Mouse (Mus musculus): ENCODE data around the gene Spen.
A peak's percentile ranks its signal among the peaks of the same experiment; 100 is the strongest.

Spen gene

DNA sequence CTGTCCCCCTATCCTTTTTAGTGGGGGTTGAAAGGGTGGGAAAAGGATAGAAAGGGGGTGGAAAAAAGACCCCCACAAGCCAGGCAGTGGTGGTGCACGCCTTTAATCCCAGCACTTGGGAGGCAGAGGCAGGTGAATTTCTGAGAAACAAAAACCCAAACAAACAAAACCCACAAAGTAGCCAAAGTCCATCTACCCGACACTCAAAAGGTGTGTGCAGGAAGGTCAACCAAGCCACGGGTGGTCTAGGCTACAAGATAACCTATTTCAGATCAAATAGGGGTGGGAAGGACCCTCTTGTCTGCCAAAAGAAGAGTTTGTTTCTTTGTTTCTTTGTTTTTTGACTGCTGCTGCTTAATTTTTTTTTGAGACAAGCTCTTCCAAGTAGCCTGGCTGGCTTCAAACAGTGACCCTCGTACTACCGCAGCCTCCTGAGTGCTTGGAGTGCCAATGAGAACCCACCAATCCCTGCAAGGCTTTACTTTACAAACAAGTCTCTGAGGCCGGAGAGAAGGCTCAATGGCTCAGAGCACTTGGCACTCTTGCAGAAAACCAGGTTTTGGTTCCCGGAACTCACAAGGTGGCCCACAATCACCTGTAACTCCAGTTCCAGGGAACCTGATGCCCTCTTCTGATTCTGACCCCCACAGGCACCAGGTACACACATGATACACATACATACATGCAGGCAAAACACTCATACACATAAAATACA is 11.3 kb downstream of the Spen start:
- DNase-seq, result no peak

DNA sequence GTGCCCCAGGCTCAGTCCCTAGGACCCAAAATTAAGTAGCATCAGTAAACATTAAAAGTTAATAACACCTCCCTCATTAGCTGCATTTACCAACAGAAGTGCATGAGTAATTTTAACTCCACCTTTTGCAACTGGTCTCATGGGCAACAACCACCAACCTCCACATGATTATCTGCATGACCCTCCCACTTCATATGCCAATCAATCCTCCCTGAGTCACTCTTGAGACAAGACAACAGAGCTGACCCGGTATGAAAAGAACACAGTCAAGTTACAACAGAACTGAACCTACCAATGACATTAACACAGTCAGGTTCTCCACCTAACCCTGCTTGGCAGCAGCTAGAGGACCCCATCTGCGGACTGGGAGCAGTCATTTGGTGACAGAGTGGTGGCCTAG is 12.5 kb downstream of the Spen start:
- DNase-seq, result no peak

DNA sequence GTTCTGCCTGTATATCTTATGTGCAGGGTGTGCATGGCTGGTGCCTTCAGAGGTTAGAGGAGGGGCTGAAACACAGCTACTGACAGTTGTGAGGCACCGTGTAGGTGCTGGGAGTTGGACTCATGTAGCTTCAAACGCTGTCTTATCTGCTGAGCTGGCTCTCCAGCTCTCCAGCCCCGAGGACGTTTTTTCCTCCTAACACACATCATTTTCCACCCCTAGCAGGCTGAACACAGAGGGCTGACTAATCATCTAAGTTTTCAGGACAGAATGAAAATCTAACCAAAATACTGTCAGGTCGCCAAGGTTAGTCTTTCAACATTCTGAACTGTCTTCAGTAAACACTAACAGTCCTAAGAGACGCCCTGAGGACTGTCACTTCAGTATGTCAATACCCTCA is 13.7 kb downstream of the Spen start:
- DNase-seq, result no peak

DNA sequence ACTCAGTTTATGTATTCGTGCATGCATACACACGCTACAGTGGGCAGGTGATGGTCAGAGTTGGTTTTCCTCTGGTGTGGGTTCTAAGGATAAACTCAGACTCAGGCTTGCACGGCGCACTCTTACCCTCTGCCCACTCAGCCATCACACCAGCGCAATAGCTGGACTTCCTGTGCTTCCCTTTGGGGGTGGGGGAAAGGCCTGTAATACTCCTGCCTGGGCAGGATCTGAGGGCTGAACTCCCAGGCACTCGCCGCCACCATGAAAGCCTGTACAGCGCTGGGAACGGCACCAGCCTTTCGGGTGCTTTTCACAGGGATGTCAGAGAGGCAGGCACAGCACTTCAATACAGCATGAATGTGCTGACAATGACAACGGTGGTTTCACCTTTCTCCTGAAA is 15.3 kb downstream of the Spen start:
- no peak for DNase-seq

DNA sequence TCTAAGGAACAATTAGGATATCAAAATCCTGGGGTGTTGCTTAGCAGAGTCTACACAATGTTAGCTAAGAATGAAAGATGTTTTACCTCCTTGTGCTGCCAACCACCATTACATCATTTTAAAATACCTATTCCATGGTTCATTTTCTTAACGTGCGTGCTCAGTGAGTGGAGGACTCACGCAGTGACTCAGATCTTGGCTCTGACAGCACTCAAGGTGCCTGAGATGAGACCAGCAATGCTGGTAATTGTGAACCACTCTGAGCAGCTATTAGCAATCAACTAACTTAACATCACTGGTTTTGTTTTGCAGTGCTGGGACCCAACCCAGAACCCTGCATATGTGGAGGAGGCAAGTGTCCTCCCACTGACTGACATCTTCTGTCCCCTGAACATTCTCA is 20.0 kb downstream of the Spen start:
- no peak for DNase-seq

DNA sequence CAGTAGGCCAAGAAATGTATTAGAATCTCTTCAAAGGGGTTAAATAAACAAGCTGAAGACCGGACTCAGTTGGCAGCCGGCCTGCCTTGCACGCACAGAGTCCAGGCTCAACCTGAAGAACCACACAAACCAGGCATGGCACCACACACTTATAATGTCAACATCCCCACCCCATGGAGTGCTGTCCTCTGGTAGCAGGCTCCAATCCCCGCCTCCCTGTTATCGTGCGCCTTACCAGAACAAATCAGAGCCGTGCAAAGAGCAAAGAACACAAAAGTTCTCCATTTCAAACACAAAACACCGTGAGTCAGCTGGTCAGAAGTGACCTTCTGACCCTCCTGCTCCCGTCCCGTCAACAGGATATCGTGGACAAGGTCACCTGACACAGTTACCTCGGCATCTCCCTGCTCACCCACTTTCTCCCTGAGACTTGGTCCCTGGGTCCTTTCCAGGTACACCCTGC is 24.2 kb downstream of the Spen start:
- no peak for DNase-seq

DNA sequence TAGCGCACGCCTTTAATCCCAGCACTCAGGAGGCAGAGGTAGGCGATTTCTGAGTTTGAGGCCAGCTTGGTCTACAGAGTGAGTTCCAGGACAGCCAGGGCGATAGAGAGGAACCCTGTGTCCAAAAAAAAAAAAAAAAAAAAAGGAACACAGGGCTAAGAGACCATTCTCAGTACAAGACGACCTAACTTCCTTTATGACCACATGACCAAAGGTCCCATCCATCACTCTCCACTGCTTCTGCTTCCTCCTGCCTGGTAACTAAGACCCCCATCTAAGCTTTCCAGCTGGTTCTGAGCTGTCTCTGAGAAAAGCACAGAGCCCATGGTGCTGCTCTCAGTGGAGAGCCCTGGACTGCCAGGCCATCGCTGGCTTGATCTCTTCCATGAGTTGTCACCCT is 26.3 kb downstream of the Spen start:
- DNase-seq, result no peak

DNA sequence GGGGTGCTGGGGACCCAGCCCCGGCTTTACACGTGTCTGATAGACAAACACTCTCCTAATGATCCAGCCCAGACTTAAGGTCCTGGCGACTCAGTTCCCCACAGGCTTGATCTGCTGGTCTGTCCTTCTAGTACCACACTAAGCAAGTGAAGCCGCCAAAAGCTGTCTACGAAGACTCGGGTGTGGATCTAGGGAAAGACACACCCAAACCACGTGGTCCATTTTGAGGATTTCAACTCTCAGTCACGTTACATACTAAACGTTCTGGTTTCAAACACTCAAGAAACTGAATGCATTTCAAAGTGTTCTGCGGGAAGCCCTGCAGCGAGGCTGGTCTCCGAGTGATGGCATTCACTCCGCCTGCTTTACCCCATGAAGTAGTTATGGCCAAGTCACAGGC is 27.9 kb downstream of the Spen start:
- no peak for DNase-seq

DNA sequence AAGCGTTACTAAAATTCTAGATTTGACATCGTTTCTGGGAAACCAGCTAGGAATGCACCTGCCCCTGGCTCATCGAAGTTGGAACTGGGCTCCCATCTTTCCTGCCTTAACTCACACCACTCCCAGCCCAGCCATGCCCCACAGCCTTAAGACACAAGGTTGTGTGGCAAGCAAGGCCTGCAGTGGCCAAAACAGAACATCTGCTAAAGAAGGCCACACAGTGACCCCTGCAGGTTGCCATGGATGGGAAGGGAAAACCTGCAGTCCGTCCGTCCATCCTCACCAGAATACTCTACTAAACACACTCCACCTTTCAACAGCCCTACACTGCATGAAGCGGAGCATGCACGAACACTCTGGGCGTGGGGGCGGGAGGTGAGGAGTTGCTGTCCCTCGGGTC is 31.5 kb downstream of the Spen start:
- DNase-seq, result no peak

DNA sequence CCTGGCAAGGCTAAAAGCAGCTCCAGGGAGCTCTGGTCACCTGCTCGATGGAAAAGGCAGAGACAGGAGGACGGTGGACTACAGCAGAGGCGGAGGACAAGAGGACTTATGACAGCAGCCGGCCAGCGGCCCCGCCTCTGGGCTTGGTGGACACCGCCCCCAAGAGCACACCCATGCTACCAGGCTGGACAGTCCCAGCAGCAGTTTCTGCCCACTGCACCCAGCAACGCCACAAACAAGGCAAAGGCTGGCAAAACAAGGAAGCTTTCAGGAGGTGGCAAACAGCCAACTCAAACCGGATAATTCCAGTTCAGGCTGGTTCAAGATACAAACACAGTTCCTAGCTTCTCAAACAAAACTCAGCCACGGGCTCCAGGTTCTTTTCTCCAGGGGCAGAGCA is 32.0 kb downstream of the Spen start:
- peak; percentile 8 for DNase-seq

DNA sequence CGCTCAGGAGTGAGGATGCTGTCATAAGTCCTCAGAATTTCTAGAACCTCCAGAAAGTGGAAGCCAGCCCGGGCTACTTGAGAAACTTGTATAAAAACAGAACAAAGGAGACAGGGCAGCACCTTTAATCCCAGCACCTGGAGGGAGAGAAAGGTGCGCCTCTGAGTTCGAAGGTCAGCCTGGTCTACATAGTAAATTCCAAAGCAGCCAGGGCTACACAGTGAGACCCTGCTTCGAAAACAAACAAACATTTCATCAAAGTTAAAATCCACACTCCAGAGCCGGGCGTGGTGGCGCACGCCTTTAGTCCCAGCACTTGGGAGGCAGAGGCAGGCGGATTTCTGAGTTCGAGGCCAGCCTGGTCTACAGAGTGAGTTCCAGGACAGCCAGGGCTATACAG is 32.6 kb downstream of the Spen start:
- no peak for DNase-seq

DNA sequence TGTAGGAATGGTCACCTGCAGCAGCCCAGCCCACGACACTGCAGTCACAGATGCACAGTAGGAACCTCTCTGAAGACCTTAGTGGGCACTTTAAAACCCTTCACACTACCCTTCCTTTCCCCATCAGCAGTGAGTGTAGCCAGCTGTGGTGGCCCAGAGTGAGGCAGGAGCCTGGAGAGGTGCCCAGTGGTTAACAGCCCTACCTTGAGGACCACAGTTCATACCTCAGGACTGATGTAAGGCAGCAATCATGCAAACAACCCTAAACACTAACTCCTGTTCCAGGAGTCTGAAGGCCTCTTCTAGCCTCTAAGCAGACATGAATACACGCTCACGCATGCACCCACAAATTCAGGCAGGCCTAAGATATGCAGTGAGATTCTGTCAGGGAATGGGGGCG is 33.9 kb downstream of the Spen start:
- no peak for DNase-seq

DNA sequence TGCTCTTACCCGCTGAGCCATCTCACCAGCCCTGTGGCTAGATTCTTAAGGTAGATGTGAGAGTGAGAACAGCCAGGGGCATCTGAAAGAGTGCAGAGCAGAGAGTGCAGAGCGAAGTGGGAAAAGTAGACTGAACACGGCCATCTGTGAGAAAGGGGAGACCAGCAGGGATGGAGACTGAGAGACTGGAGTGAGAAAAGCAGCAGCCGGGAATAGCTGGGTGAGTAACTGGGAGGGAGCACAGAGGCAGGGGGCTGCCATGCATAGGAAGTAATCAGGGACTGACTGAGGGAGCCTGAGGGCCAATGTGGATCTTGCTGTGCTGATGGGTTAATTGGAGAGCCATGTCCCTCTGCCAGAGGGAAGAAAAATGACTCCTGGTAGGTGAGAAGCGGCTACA is 35.7 kb downstream of the Spen start:
- DNase-seq, result no peak

DNA sequence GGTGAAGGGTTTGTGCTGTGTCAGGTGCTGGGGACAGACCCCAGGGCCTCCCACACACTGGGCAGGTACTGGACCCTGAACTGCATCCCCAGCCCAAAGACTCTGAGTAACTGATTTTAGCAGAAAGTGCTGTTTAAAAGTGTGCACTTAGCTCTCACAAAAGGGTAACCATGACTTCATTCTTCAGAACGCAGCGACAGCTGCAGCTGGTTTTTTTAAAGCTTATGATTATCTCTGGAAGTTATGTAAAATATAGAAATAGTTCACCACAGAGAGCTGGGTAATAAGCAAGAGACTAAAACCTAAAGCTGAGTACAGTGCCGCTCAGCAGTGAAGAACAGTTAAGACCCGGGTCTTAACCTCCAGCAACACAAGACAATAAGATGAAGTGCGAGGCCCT is 37.3 kb downstream of the Spen start:
- no peak for DNase-seq

DNA sequence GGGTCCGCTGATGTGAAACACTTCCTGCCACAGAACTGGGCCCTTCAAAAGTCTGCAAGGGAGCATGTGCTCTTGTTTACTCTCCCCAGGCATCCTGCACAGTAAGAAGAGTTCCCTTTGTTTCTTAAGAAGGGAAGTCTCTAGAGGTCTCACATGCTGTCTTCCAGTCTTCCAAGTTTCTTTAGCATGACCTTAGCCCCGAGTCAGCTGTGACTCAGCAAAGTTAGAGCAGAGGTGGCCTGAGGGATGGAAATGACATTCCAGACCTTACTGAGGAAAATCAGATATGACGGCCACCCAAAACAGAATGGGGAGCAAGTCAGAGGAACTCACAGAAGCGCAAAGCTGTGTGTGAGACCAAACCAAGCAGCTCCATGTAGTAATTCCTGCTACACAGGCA is 37.8 kb downstream of the Spen start:
- no peak for DNase-seq

DNA sequence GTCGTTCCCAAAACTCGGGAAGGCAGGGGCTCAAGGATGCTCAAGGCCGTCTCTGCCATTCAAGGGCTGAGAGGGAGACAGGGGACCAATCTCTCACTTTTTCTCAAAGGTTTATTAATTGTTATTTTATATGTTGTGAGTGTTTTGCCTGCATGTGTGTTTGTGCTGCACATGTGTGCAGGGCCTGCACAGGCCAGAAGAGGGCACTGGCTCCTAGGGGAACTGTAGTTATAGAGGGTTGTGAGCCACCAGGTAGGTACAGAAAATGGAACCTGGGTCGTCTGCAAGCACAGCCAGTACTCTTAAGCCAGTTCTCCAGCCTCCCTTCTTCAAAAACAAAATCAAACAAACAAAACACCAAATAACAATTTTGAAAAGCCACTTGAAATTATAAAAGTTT is 49.7 kb downstream of the Spen start:
- DNase-seq, result peak; percentile 49

DNA sequence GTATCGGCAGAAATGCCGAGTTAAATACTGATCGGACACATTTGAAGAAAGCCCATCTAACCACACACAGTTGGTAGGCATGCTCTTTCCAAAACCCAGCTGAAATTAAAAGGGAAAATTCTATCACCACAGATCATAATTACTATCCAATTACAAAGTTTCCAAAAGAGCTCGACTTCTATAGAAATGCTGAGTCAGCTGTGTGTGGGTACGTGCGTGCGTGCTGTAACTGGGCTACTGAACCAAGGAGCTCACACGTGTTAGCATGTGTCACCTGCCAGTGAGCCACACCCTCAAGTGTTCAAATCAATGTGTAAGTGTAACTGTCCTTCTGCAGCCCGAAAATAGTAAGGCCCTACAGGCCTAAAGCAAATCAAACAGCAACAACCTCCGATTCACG is 50.8 kb downstream of the Spen start:
- no peak for DNase-seq

DNA sequence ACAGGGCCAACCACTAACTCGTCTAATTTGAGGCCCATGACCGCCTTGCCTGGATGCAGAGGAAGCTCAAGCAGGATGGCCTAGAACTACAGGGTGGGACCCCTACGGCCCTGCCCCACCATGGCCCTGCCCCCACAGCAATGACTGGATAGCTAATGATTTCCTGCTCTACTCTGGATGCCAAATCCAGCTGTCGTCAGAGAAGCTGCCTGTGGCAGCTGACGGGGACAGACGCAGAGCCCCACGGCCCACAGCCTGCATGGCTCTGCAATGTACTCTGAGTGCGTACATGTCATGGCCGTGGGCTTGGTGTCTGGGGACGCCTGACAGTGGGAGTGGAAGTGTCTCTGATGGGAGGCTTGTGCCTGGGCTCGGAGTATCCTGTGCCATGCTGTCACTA is 54.3 kb downstream of the Spen start:
- no peak for DNase-seq

DNA sequence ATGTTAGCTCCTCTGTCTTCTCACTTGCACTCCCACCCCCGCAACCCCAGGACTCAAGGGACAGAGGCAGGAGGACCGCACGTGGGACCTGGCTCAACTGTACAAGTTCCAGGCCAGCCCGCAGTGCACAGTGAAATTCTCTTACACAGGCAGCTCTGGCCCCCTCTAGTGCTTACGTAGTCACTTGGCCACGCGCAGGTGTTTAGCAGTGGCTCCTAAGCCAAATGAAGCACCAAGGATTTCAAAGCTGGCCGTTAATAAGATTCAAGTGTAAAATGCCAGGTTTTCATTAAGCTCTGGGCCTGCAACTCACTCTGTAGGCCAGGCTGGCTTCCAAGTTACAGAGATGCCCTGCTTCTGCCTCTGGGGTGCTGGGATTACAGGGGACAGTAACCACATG is 59.0 kb downstream of the Spen start:
- DNase-seq, result no peak

DNA sequence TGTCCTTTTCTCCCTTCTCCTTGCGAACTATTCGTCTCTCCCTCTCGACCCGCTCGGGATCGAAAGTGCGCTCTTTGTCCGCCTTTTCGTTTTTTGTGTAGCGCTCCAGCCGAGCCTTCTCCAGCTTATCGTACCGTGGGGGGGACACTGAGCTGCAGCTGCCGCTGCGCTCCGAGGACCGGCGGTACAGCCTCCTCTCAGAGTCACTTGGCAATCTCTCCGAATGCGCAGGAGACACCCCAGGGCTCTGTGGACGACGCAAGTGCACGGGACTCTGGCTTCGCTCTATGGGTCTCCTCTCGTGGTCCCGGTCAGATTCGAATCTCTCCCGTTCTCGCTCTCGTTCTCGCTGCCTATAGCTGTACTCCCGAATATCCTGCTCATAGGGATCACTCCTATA is 59.6 kb downstream of the Spen start:
- DNase-seq, result no peak

DNA sequence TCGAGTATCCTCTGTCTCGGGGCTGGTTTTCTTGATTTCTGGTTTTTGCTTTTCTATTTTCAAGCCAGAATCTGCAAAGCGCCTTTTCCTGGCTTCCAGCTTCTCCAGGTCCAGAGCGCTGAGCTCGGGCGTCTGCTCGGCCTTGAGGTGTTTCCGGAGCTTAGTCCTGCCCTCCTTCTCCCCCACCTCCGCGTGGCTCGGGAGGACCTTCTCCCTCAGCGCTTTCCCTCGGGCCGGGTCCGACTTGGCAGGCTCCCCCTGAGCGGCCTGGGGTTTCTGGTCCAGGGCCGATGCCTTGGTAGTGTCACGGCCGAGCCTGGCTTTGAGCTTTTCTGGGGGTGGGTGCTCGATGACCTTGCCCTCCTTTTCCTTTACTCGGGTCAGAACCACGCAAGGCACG is 60.2 kb downstream of the Spen start:
- no peak for DNase-seq

DNA sequence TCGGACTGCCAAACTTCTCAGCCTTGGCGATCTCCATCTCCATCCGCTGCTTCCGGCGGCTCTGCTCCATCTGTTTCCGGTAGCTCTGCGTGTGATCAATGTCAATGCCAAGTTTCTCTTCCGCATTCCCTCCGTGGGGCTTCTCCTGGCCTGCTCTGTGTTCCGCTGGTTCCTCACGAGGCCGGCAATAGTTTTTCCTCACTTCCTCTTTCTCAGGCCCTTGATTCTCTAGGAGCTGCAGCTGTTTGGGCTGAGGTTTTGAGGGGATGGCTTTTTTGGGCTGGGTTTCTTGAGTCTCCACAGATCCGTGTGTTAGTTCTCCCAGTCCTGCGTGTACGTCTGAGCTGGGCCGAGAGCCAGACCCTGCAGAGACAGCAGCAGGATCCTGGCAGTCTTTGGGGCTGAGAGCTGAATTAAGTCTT is 60.7 kb downstream of the Spen start:
- no peak for DNase-seq

DNA sequence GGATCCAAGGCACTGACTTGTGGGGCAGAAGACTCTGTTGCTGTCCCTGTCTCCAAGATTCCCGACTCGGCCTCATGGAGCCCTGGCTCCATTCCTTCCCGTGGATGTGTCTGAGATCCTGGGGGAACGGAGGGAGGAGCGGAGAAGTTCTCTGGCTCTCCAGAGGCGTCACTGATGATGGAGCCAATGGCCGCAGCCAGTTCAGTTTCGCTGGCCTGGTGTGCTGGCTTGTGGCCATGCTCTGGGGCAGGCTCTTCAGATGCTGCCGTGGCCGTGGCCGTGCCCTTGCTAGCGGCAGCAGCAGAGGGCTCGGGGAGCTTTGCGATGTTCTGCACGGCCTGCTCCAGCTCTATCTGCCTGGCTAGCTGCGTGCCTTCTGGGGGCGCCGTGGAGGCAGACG is 64.0 kb downstream of the Spen start:
- no peak for DNase-seq

DNA sequence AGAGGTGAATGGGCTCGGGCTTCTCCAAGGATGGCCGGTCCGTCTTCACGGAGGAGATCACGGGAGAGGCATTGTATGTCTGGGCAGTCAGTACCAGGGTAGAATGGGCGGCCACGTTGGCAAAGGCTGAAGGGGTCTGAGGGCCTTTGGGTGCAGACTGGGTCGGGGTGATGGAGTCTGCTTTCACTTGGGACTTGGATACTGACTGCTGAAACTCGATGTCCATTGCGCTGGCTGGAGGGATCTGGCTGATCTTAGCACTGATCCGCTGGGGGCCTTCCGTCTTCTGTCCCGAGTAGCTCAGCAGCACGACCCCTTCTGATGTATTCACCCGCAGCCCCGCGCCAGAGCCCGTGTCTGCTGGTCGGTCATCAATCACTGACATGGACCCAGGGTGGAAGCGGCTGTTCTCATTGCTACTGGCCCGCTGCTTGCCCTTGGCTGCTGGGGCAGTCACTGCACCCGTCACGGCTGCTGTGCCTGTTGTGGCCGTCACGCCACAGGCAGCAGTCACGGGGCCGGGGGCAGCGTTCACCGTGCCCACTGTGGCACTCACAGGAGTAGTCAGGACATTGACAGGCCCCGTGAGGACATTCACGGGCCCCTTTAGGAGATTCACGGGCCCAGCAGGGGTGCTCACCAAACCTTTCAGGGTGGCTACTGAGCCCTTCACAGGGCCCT is 65.6 kb downstream of the Spen start:
- DNase-seq, result no peak

DNA sequence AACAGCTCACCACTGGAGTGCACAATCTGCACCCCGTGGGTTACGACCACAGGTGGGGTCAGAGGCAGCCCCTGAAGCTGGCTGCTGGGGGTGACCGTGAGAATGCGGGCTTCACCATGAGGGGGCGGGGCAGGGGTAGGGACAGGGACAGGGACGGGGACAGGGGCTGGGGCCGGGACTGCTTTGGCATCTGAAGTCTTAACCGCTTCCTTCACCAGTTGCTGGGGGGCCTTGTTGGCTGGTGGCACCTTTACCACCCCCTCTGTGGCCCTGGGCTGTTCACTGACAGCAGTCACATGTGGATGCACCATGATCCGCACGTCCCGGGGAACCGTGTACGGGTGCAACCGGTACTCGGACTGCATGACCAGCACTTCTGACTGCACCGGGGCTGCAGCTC is 66.9 kb downstream of the Spen start:
- DNase-seq, result no peak

Measured in thymus, postnatal 25 days (tissue).